Mouse (Mus musculus): ENCODE measurements at regions not wholly inside any gene's neighbourhood (a gene's known extent, or its start where the extent isn't known, plus 50 kb on each side); places are given as distances from the start of the nearest gene placed in this dataset.

DNA sequence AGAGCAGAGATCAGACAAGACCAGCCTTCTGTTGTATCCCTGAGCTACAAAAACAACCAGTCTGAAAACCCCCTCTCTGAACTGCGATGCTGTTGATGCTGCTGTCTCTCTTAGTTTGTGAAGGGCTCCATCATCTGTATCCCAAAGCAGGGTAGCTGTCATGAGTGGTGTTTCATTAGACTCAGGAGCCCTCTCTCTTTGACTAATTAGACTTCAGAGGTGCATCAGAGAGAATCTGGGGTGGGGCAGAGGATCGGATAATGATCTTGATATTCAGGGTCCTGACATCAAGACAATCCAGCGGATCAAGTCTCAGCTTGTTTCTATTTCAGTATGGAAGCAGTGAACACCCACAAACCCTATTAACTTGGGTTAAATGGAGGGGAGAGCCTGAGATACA, 70.6 kb upstream of the Slc24a4 start:
- DNase-seq (ENCODE audit: low read depth, low spot score) = no peak

- DNase-seq (ENCODE audit: low read depth, low spot score) = peak; percentile 74
Observed at GRCm38 (mm10) chr12:102058428-102058827, 70.1 kb upstream of the Slc24a4 start.

- DNase-seq (ENCODE audit: low read depth, low spot score) = no peak
Observed at GRCm38 (mm10) chr12:102061096-102061495, 67.4 kb upstream of the Slc24a4 start.

- DNase-seq (ENCODE audit: low read depth, low spot score) = no peak
Observed at GRCm38 (mm10) chr12:102061657-102062614, 66.6 kb upstream of the Slc24a4 start.

GRCm38 (mm10) chr12:102062648-102063047, 65.9 kb upstream of the Slc24a4 start:
- DNase-seq (ENCODE audit: low read depth, low spot score) = no peak

- no peak for DNase-seq (ENCODE audit: low read depth, low spot score)
Observed at GRCm38 (mm10) chr12:102063211-102063610, 65.3 kb upstream of the Slc24a4 start.

DNA sequence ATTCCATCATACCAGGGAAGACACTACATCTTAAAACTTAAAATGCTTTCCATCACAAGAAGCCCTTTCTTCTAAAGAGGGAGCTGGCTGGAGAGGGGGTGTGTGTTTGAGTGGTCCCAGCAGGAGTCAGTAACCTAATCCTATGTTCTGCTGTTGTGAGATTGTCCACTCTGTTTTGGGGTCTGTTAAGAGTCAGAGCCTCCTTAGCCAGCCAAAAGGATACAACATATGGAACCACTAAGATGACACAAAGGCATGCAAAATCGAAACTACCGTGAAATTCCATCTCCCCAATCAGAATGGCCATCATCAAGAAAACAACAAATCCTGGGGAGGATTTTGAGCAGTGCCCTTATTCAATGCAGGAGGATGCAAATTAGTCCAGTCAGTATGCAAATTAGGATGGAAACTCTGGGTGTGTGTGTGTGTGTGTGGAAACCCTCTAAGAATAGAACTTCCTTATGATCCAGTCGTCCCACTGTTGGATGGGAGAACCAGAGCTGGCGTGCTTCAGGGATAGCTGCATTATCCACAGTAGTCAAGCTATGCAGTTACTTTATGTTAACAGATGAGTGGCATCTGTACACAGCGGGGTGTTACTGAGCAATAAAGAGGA, 63.7 kb upstream of the Slc24a4 start:
- DNase-seq (ENCODE audit: low read depth, low spot score) = peak; percentile 70

DNA sequence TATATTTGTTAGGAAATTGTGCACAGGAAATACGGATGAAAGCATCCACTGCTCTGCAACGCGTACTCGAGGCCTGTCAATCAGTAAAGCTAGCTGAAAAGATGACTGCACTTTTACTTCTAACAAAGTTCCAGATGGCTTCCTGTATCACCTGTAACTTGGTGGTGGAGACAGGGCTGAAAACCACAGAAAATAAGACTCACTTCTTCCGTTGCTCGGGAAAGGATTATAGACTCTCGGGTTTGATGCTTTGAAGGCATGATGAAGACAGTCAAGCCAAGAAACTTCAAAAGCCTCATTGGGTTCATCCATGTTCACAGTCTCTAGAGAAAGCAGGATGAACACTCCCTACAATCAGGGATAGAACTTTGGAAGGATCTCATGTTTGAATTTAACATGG, 60.8 kb upstream of the Slc24a4 start:
- no peak for DNase-seq (ENCODE audit: low read depth, low spot score)

DNA sequence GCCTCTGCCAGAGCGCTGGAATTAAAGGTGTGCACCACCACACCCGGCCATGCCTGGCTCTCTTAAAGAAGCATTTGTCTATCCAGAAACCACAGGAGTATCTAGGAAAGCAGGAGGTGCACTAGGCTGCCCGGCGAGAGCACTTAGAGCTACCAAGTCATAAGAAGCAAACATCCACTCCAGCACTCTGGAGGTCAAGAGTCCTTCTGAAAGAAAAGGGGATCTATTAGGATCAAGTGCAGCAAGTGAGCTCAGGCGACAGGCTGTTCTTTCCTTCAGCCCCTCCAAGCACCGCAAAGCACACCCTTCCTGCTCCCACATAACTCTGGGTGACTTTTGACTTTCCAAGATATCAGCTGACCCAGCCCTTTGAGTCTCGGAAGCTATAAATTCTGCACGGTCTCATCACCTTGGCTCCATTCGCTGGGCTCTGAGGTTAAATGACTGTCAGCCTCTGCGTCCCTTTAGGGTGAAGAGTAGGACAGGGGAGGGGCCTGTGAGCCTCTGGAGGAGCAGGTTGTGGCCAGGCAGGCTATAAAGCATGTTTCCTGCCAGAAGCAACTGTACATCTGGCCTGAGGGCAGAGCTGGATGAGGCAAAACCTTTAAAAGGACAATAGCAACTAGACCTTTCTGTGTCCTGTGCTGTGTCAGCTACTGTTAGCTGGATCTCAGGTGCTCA, 58.9 kb upstream of the Slc24a4 start:
- no peak for DNase-seq (ENCODE audit: low read depth, low spot score)

DNA sequence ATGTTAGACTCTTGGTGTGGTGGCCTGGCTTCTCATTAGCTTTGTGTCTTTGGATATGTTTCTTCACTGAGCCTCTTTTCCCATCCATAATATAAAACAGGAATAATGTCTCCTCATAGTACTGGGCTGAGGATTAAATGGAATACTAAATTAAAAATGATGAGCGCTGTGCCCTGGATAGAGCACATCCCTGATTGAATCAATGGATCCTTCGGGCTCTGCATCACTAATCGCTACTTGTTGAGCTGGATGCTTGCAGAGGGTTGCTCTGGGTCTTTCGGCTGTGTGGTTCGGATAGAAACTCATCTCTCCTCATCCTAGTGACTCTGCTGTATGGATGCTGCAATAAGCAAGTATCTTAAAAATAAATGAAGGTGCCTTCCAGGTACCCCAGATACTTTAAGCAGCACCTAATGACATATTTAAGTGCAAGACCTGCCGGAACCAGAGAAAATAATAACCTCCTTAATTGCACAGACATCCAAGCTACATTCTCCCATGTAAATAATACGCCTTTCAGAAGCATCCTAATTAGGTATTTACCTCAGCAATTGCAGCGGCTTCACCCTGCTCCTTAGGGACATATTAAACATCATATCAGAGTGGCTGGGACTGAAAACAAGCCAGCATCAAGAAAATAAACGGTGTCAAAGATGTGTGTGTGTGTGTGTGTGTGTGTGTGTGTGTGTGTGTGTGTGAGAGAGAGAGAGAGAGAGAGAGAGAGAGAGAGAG, 56.5 kb upstream of the Slc24a4 start:
- no peak for DNase-seq (ENCODE audit: low read depth, low spot score)

- peak; percentile 75 for DNase-seq (ENCODE audit: low read depth, low spot score)
Observed at GRCm38 (mm10) chr12:102073540-102073939, 55.0 kb upstream of the Slc24a4 start.

GRCm38 (mm10) chr12:102076298-102076697, 52.2 kb upstream of the Slc24a4 start:
- peak; percentile 8 for DNase-seq (ENCODE audit: low read depth, low spot score)
